ENCODE assay signal across 8 mouse cellular contexts in genomic region chr6:31637371-31638052, GRCm38 (mm10).
DNase-seq lines count a peak whose midpoint lies in the region; ATAC-seq lines count a peak whose summit lies in the region.

No protein-coding gene starts in this region.

- no peaks in the 10 kb centered on the region for H3K36me3 ChIP-seq in forebrain, embryonic 11.5 days (ENCODE audit: control insufficient read depth, insufficient read depth, low read length)
- no peaks in the 10 kb centered on the region for H3K36me3 ChIP-seq in forebrain, embryonic 15.5 days
- H3K36me3 ChIP-seq in lung, embryonic 16.5 days (ENCODE audit: control insufficient read depth, insufficient read depth, low read length) = no peaks in the 10 kb centered on the region
- H3K36me3 ChIP-seq in hindbrain, embryonic 11.5 days (ENCODE audit: control insufficient read depth, insufficient read depth, low read length) = no peaks in the 10 kb centered on the region

- no peaks in the 10 kb centered on the region for H3K9me3 ChIP-seq in forebrain, embryonic 11.5 days (ENCODE audit: control insufficient read depth, low read length)
- no peaks in the 10 kb centered on the region for H3K9me3 ChIP-seq in forebrain, embryonic 15.5 days
- H3K9me3 ChIP-seq in lung, embryonic 16.5 days (ENCODE audit: control insufficient read depth, low read length) = no peaks in the 10 kb centered on the region
- H3K9me3 ChIP-seq in hindbrain, embryonic 11.5 days (ENCODE audit: control insufficient read depth, low read length) = no peaks in the 10 kb centered on the region

- 13% methylated on average over 16 of the region's 16 CpGs for WGBS in forebrain, embryonic 11.5 days
- WGBS in forebrain, embryonic 15.5 days = 25% methylated on average over 16 of the region's 16 CpGs
- WGBS in lung, embryonic 16.5 days = 20% methylated on average over 16 of the region's 16 CpGs
- WGBS in hindbrain, embryonic 11.5 days = 19% methylated on average over 16 of the region's 16 CpGs

- H3K4me2 ChIP-seq in forebrain, embryonic 11.5 days (ENCODE audit: low read depth, low read length, severe bottlenecking) = peak overlapping the region; percentile 11; the same call in 1 of the 2 replicates
- no peak overlapping the region for H3K4me2 ChIP-seq in forebrain, embryonic 15.5 days (replicated peaks)
- H3K4me2 ChIP-seq in lung, embryonic 16.5 days (ENCODE audit: low read depth, low read length) = no peak overlapping the region
- H3K4me2 ChIP-seq in hindbrain, embryonic 11.5 days (replicated peaks; ENCODE audit: low read depth, low read length) = no peak overlapping the region

- H3K4me1 ChIP-seq in forebrain, embryonic 11.5 days (replicated peaks; ENCODE audit: control insufficient read depth, insufficient read depth, low read length) = peaks cover 8% of the 10 kb centered on the region; the same call in 1 of the 2 replicates
- H3K4me1 ChIP-seq in forebrain, embryonic 15.5 days = peaks cover 3% of the 10 kb centered on the region
- H3K4me1 ChIP-seq in lung, embryonic 16.5 days (replicated peaks; ENCODE audit: control insufficient read depth, insufficient read depth, low read length) = peaks cover 10% of the 10 kb centered on the region; the same call in 1 of the 2 replicates
- H3K4me1 ChIP-seq in hindbrain, embryonic 11.5 days (replicated peaks; ENCODE audit: control insufficient read depth, insufficient read depth, low read length) = no peaks in the 10 kb centered on the region

- no peak overlapping the region for H3K9ac ChIP-seq in forebrain, embryonic 11.5 days (ENCODE audit: low read length)
- H3K9ac ChIP-seq in forebrain, embryonic 15.5 days (replicated peaks) = no peak overlapping the region
- H3K9ac ChIP-seq in lung, embryonic 16.5 days (ENCODE audit: low read length) = no peak overlapping the region
- H3K9ac ChIP-seq in hindbrain, embryonic 11.5 days (ENCODE audit: low read depth, low read length) = no peak overlapping the region

- DNase-seq in forebrain, embryonic 11.5 days (ENCODE audit: low spot score) = peak; percentile 59
- DNase-seq in lung, postnatal 14 days = no peak
- DNase-seq in hindbrain, embryonic 11.5 days (ENCODE audit: low spot score) = peak; percentile 45
- DNase-seq in retina, embryonic 14.5 days (ENCODE audit: low spot score) = peak; percentile 22
- DNase-seq in layer of hippocampus, adult 9-11 months = no peak
- no peak for DNase-seq in urinary bladder, adult 18-20 months (ENCODE audit: low spot score in 2 of 2)

- H3K27me3 ChIP-seq in forebrain, embryonic 11.5 days (ENCODE audit: control insufficient read depth, insufficient read depth, low read length) = no peaks in the 10 kb centered on the region; the same call in 1 of the 2 replicates
- no peaks in the 10 kb centered on the region for H3K27me3 ChIP-seq in forebrain, embryonic 15.5 days
- no peaks in the 10 kb centered on the region for H3K27me3 ChIP-seq in lung, embryonic 16.5 days (ENCODE audit: control insufficient read depth, insufficient read depth, low read depth, low read length)
- H3K27me3 ChIP-seq in hindbrain, embryonic 11.5 days (ENCODE audit: control insufficient read depth, insufficient read depth, low read length) = no peaks in the 10 kb centered on the region

- ATAC-seq in forebrain, embryonic 11.5 days (replicated peaks; ENCODE audit: low FRiP score) = no peak
- no peak for ATAC-seq in forebrain, embryonic 15.5 days (replicated peaks)
- no peak for ATAC-seq in lung, embryonic 16.5 days (ENCODE audit: low read depth)
- ATAC-seq in hindbrain, embryonic 11.5 days (ENCODE audit: low FRiP score) = no peak

- H3K27ac ChIP-seq in forebrain, embryonic 11.5 days (ENCODE audit: low read depth, low read length) = no peak overlapping the region
- H3K27ac ChIP-seq in forebrain, embryonic 15.5 days (replicated peaks) = no peak overlapping the region
- peak overlapping the region; percentile 0; the same call in 1 of the 2 replicates for H3K27ac ChIP-seq in lung, embryonic 16.5 days (ENCODE audit: low read length)
- H3K27ac ChIP-seq in hindbrain, embryonic 11.5 days (ENCODE audit: low read depth, low read length) = no peak overlapping the region

- no peak overlapping the region for H3K4me3 ChIP-seq in forebrain, embryonic 11.5 days (ENCODE audit: low read depth, low read length)
- H3K4me3 ChIP-seq in forebrain, embryonic 15.5 days = no peak overlapping the region
- no peak overlapping the region for H3K4me3 ChIP-seq in lung, embryonic 16.5 days (ENCODE audit: low read length)
- H3K4me3 ChIP-seq in hindbrain, embryonic 11.5 days (ENCODE audit: low read depth, low read length) = no peak overlapping the region

Comparison
In these comparisons a context has a peak if more than half of its experiments do, and no peak if none do; other contexts are left out.
1. DNase-seq: peak in forebrain, embryonic 11.5 days (single experiment), hindbrain, embryonic 11.5 days (single experiment) and retina, embryonic 14.5 days (single experiment); none in lung, postnatal 14 days (single experiment), layer of hippocampus, adult 9-11 months (single experiment) and urinary bladder, adult 18-20 months (0 of 2).